Mouse (Mus musculus) limb, embryonic 14.5 days (tissue): ENCODE measurements at regions not wholly inside any gene's neighbourhood (a gene's known extent, or its start where the extent isn't known, plus 50 kb on each side); places are given as distances from the start of the nearest gene placed in this dataset.

ENCODE experiments used
- ATAC-seq: fragments of 200-750 bp; cut with Nextera tagmentation; 2 replicates; pipeline ENCODE4 v1.8.0; 2017; ENCODE audit warnings: low read depth, moderate number of reproducible peaks, moderate TSS enrichment; ENCODE audit not compliant: low FRiP score
- DNase-seq: peaks from one replicate; pipeline ENCODE4 v3.0.0-alpha.2; 2015; ENCODE audit warnings: low spot score
- H3K27ac ChIP-seq: fragments of 300-500 bp; sonication (generic); replicated peaks from 2 replicates; pipeline ENCODE4 v1.5.1; 2014; ENCODE audit warnings: low read depth, mild to moderate bottlenecking, low read length, moderate library complexity, mixed read lengths
- H3K27me3 ChIP-seq: fragments of 300-500 bp; sonication (generic); 2 replicates; pipeline ENCODE4 v1.6.1; 2014; ENCODE audit warnings: low read length, mixed read lengths; ENCODE audit not compliant: control insufficient read depth, insufficient read depth
- H3K36me3 ChIP-seq: fragments of 300-500 bp; sonication (generic); 2 replicates; pipeline ENCODE4 v1.6.1; 2014; ENCODE audit warnings: mild to moderate bottlenecking, low read length, moderate library complexity, mixed read lengths; ENCODE audit not compliant: control insufficient read depth, insufficient read depth
- H3K4me1 ChIP-seq: fragments of 300-500 bp; sonication (generic); 2 replicates; pipeline ENCODE4 v1.6.1; 2014; ENCODE audit warnings: antibody characterized with exemption, low read length, mixed read lengths; ENCODE audit not compliant: control insufficient read depth, insufficient read depth
- H3K4me2 ChIP-seq: fragments of 300-500 bp; sonication (generic); replicated peaks from 2 replicates; pipeline ENCODE4 v1.6.1; 2014; ENCODE audit warnings: low read depth, mild to moderate bottlenecking, low read length, moderate library complexity; ENCODE audit not compliant: severe bottlenecking
- H3K4me3 ChIP-seq: fragments of 300-500 bp; sonication (generic); replicated peaks from 2 replicates; pipeline ENCODE4 v1.5.1; 2014; ENCODE audit warnings: low read length
- H3K9ac ChIP-seq: fragments of 300-500 bp; sonication (generic); 2 replicates; pipeline ENCODE4 v1.6.1; 2014; ENCODE audit warnings: mild to moderate bottlenecking, low read depth, low read length, moderate library complexity; ENCODE audit not compliant: severe bottlenecking
- H3K9me3 ChIP-seq: fragments of 300-500 bp; sonication (generic); 2 replicates; pipeline ENCODE4 v1.6.1; 2016; ENCODE audit warnings: low read length; ENCODE audit not compliant: control insufficient read depth
- POLR2A ChIP-seq: fragments of 200-500 bp; IDR thresholded peaks from 2 replicates; pipeline ENCODE4 v1.8.0; 2012; ENCODE audit warnings: inconsistent platforms, mild to moderate bottlenecking, moderate library complexity, borderline replicate concordance; ENCODE audit not compliant: insufficient read depth, insufficient read length; ENCODE audit errors: extremely low read depth
- WGBS: fragments of 180-500 bp; shearing (Covaris S2); extraction: QIAGEN DNeasy Blood & Tissue Kit; methylation state at CpG from one replicate; pipeline ENCODE4 v1.1.7; 2014; 5-methylcytosine and 5-hydroxymethylcytosine counted together

DNA sequence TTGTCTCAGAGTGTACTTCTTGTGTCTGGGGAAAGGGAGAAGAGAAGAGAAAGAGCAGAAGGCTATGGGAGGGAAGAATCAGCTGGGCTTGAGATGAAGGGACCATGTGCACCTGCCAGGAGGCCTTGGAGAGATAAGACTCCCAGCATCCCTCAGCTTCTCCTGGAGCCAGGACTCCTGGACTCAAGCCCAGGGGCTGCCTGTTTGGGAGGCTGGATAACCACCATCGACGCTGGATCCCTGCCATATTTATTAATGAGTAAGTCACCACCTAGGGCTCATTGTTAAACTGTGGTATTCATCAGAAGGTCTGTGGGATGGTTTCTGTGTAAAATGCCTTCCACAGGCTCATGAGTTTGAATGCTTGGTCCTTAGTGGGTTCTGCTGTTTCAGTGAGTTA, 240.7 kb downstream of the Rps15a start:
- Histone ChIP-seq H3K4me2 (no peak overlapping the region), H3K27me3 (no peaks in the 10 kb centered on the region), H3K4me1 (no peaks in the 10 kb centered on the region), H3K36me3 (no peaks in the 10 kb centered on the region), H3K4me3 (no peak overlapping the region), H3K27ac (no peak overlapping the region), H3K9ac (no peak overlapping the region), H3K9me3 (no peaks in the 10 kb centered on the region)
- DNase-seq (no peak), ATAC-seq (no peak)
- TF ChIP-seq POLR2A: no peak
- WGBS: 87% methylated on average over 2 of the region's 2 CpGs

GRCm38 (mm10) chr7:117859419-117859818, 256.6 kb downstream of the Rps15a start:
- Histone ChIP-seq H3K4me2 (no peak overlapping the region), H3K9me3 (no peaks in the 10 kb centered on the region), H3K27ac (no peak overlapping the region), H3K36me3 (no peaks in the 10 kb centered on the region), H3K4me3 (no peak overlapping the region), H3K9ac (no peak overlapping the region), H3K27me3 (no peaks in the 10 kb centered on the region), H3K4me1 (no peaks in the 10 kb centered on the region)
- 77% methylated on average over 6 of the region's 6 CpGs for WGBS
- no peak for TF ChIP-seq POLR2A
- ATAC-seq: no peak
- no peak for DNase-seq

DNA sequence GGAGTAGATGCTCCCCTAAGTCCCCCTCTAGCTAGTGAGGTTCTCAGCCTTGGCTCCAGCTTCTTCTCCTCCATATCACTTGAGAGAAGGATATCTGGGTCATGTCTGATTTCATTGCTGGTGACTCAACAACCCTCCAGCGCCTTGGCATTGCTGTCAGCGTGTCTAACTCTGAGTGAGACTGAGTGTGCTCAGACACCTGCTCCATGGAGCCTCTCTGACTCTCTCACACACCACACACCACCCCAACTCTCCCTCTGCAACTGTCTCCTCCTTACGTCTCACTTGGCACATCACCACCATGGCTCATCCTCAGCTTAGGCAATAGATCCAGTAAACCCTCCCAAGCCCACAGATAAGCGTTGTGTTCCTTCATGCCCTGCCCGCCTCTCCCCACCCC, 260.0 kb downstream of the Rps15a start:
- 87% methylated on average over 5 of the region's 5 CpGs for WGBS
- ATAC-seq (no peak), DNase-seq (no peak)

DNA sequence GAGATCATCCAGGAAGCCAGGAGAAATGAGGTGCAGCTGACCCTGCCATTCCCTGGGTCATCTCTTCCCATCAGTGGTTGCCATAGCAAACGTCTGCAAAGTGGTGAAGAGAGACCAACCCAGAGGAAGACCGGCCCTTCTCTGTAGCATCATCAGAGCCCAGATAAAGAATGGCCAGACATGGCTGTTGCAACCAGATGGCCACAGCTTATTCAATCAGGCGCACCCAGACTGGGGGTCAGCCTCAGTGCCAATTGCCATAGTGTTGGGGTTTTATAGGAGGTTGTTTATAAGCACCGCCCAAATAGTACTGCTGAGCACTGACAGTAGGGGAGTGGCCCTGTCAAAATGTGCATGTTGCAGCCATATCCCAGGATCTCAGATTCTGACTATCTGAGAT, 262.3 kb downstream of the Rps15a start:
- no peak for DNase-seq
- Histone ChIP-seq H3K27ac (no peak overlapping the region), H3K4me1 (no peaks in the 10 kb centered on the region), H3K27me3 (no peaks in the 10 kb centered on the region), H3K36me3 (no peaks in the 10 kb centered on the region), H3K4me3 (no peak overlapping the region), H3K4me2 (no peak overlapping the region), H3K9me3 (no peaks in the 10 kb centered on the region), H3K9ac (no peak overlapping the region)
- WGBS: 49% methylated on average over 4 of the region's 4 CpGs
- ATAC-seq: no peak
- TF ChIP-seq POLR2A: no peak

More for the DNA sequence above, 260.0 kb downstream of the Rps15a start:
- no peak overlapping the region for H3K27ac ChIP-seq
- H3K9me3 ChIP-seq: no peaks in the 10 kb centered on the region
- TF ChIP-seq POLR2A: no peak
- H3K27me3 ChIP-seq: no peaks in the 10 kb centered on the region
- no peak overlapping the region for H3K4me3 ChIP-seq
- no peaks in the 10 kb centered on the region for H3K4me1 ChIP-seq
- H3K9ac ChIP-seq: no peak overlapping the region
- no peaks in the 10 kb centered on the region for H3K36me3 ChIP-seq
- H3K4me2 ChIP-seq: no peak overlapping the region

GRCm38 (mm10) chr7:117852866-117853265, 263.1 kb downstream of the Rps15a start:
- Histone ChIP-seq H3K27ac (no peak overlapping the region), H3K9ac (no peak overlapping the region), H3K9me3 (no peaks in the 10 kb centered on the region), H3K4me1 (no peaks in the 10 kb centered on the region), H3K36me3 (no peaks in the 10 kb centered on the region), H3K4me2 (no peak overlapping the region), H3K27me3 (no peaks in the 10 kb centered on the region), H3K4me3 (no peak overlapping the region)
- WGBS: 74% methylated on average over 2 of the region's 2 CpGs
- TF ChIP-seq POLR2A: no peak
- DNase-seq (no peak), ATAC-seq (no peak)

- Histone ChIP-seq H3K9ac (no peak overlapping the region), H3K9me3 (no peaks in the 10 kb centered on the region), H3K27me3 (no peaks in the 10 kb centered on the region), H3K4me3 (no peak overlapping the region), H3K36me3 (no peaks in the 10 kb centered on the region), H3K27ac (no peak overlapping the region), H3K4me1 (no peaks in the 10 kb centered on the region), H3K4me2 (no peak overlapping the region)
- TF ChIP-seq POLR2A: no peak
- DNase-seq (no peak), ATAC-seq (no peak)
- WGBS: 92% methylated on average over 6 of the region's 6 CpGs
Observed at GRCm38 (mm10) chr7:117850822-117851221, 265.2 kb downstream of the Rps15a start.
